Comparison of ENCODE assay signal across 22 mouse cellular contexts in the genomic region with DNA sequence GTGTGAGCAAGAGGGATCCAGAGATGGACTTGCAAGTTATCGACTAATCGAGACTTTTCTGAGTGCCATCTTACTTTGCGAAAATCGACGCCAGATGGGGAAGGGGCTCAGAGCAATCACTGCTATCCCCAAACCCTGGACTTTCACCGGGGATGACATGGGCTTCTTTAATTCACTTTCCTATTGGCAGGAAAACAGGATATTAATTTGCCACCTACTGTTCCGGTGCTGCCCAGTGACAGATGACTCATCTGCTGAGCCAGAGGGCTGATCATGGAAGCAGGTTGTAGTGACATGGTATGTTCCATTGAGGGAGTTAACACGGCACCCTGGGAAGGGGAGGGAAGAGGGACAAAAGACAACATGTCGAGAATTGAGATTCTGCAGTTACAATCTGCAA. TPM values are rescaled to one million over a fixed set of nuclear protein-coding genes. Genes with fewer than 3 reads are reported as not detected.
DNase-seq lines count a peak whose midpoint lies in the region; ATAC-seq and TF ChIP-seq lines count a peak whose summit lies in the region.
"Had no signal": no experiment of that assay in that cellular context is flagged by ENCODE, and none has a peak within 500 bp of the region (broad histone marks: within the 10 kb centered on the region; RNA-seq: fewer than 3 reads in every experiment).

No protein-coding gene starts in this region.

- peaks cover 8% of the 10 kb centered on the region; the same call in 1 of the 2 replicates for H3K36me3 ChIP-seq in hindbrain, postnatal 0 days (ENCODE audit: insufficient read depth, low read length)
- peaks cover 13% of the 10 kb centered on the region for H3K36me3 ChIP-seq in hindbrain, embryonic 12.5 days
- peaks cover 28% of the 10 kb centered on the region for H3K36me3 ChIP-seq in neural tube, embryonic 15.5 days

- 50% methylated on average over 9 of the region's 9 CpGs for WGBS in hindbrain, postnatal 0 days
- 80% methylated on average over 9 of the region's 9 CpGs for WGBS in hindbrain, embryonic 12.5 days
- 76% methylated on average over 9 of the region's 9 CpGs for WGBS in neural tube, embryonic 15.5 days

- no peak for TF ChIP-seq CTCF in hindbrain, postnatal 0 days (IDR thresholded peaks at IDR 0.05; ENCODE audit: low read depth)

- H3K4me1 ChIP-seq in hindbrain, postnatal 0 days (ENCODE audit: insufficient read depth, low read length), result no peaks in the 10 kb centered on the region
- H3K4me1 ChIP-seq in hindbrain, embryonic 12.5 days, result no peaks in the 10 kb centered on the region
- no peaks in the 10 kb centered on the region for H3K4me1 ChIP-seq in neural tube, embryonic 15.5 days
- H3K4me1 ChIP-seq: embryonic facial prominence, embryonic 15.5 days; forebrain, embryonic 10.5 days; heart, embryonic 15.5 days; hindbrain, embryonic 13.5 days had no signal

- no peaks in the 10 kb centered on the region for H3K27me3 ChIP-seq in hindbrain, postnatal 0 days (ENCODE audit: insufficient read depth, low read length)
- H3K27me3 ChIP-seq in hindbrain, embryonic 12.5 days, result no peaks in the 10 kb centered on the region
- no peaks in the 10 kb centered on the region for H3K27me3 ChIP-seq in neural tube, embryonic 15.5 days (replicated peaks)
- H3K27me3 ChIP-seq: CH12.LX; embryonic facial prominence, embryonic 15.5 days; heart, embryonic 15.5 days; hindbrain, embryonic 13.5 days had no signal

- H3K9ac ChIP-seq in hindbrain, postnatal 0 days (replicated peaks; ENCODE audit: low read length), result no peak overlapping the region
- H3K9ac ChIP-seq in hindbrain, embryonic 12.5 days, result no peak overlapping the region
- no peak overlapping the region for H3K9ac ChIP-seq in neural tube, embryonic 15.5 days (replicated peaks)
- H3K9ac ChIP-seq: embryonic facial prominence, embryonic 15.5 days; heart, embryonic 15.5 days; hindbrain, embryonic 13.5 days had no signal

- ATAC-seq in hindbrain, postnatal 0 days, result peak; percentile 68
- no peak for ATAC-seq in hindbrain, embryonic 12.5 days (ENCODE audit: low FRiP score)
- no peak for ATAC-seq in neural tube, embryonic 15.5 days (ENCODE audit: low FRiP score)
- ATAC-seq: forebrain, embryonic 14.5 days; inflammation-experienced regulatory T-cells, adult 6 months had no signal

- no peaks in the 10 kb centered on the region for H3K9me3 ChIP-seq in hindbrain, postnatal 0 days (ENCODE audit: low read length)
- H3K9me3 ChIP-seq in hindbrain, embryonic 12.5 days (replicated peaks), result no peaks in the 10 kb centered on the region
- H3K9me3 ChIP-seq in neural tube, embryonic 15.5 days (replicated peaks), result no peaks in the 10 kb centered on the region
- H3K9me3 ChIP-seq: embryonic facial prominence, embryonic 15.5 days; forebrain, embryonic 10.5 days; heart, embryonic 15.5 days; hindbrain, embryonic 13.5 days had no signal

- no peak overlapping the region for H3K4me3 ChIP-seq in hindbrain, postnatal 0 days (ENCODE audit: low read length)
- no peak overlapping the region for H3K4me3 ChIP-seq in hindbrain, embryonic 12.5 days
- no peak overlapping the region for H3K4me3 ChIP-seq in neural tube, embryonic 15.5 days (replicated peaks)
- H3K4me3 ChIP-seq: embryonic facial prominence, embryonic 15.5 days; erythroblast, embryonic 14.5 days; forebrain, embryonic 10.5 days; heart, adult 2 months; heart, embryonic 15.5 days; hindbrain, embryonic 13.5 days had no signal

- H3K4me2 ChIP-seq in hindbrain, postnatal 0 days (ENCODE audit: low read depth, low read length), result no peak overlapping the region
- no peak overlapping the region for H3K4me2 ChIP-seq in hindbrain, embryonic 12.5 days (replicated peaks)
- H3K4me2 ChIP-seq in neural tube, embryonic 15.5 days, result no peak overlapping the region
- H3K4me2 ChIP-seq: embryonic facial prominence, embryonic 15.5 days; heart, embryonic 11.5 days; heart, embryonic 15.5 days; hindbrain, embryonic 13.5 days had no signal

- DNase-seq in cerebellum, postnatal 25 days, result peak; percentile 10 to 39
- no peak for DNase-seq in cerebellum, adult 9-10 months
- peak; percentile 59 for DNase-seq in hindbrain, postnatal 0 days (ENCODE audit: low spot score)
- DNase-seq in neural tube, embryonic 10.5 days (ENCODE audit: extremely low spot score, low spot score), result no peak
- no peak for DNase-seq in frontal cortex, postnatal 25 days (ENCODE audit: low spot score in 2 of 2)
- DNase-seq: adrenal gland, adult 2 months; adrenal gland, postnatal 25 days; embryo, embryonic 11 days; gastrocnemius, postnatal 10 days; heart, adult 2 months; kidney, adult 18-20 months had no signal

- no peak overlapping the region for H3K27ac ChIP-seq in hindbrain, postnatal 0 days
- no peak overlapping the region for H3K27ac ChIP-seq in hindbrain, embryonic 12.5 days
- 0 out of 2 replicates have a peak overlapping the region, but pooled peaks have one; percentile 1 for H3K27ac ChIP-seq in neural tube, embryonic 15.5 days (replicated peaks)
- H3K27ac ChIP-seq: embryonic facial prominence, embryonic 15.5 days; forebrain, embryonic 10.5 days; heart, adult 2 months; heart, embryonic 15.5 days; hindbrain, embryonic 13.5 days had no signal

RNA-seq across cellular contexts. Expression of a gene that starts 33.8 kb away (rescaled TPM):
- total RNA-seq in hindbrain, postnatal 0 days (2014; rRNA removed), result 0.05 and 0.97 TPM in 2 replicates
- 0.08 TPM in 2 replicates for polyA plus RNA-seq in hindbrain, postnatal 0 days (2015; fragmentation: Nextera tagmentation; extraction: Ambion mirVana)
- 0.74 and 0.94 TPM in 2 replicates for polyA plus RNA-seq in hindbrain, embryonic 12.5 days (2016; fragmentation: Nextera tagmentation; extraction: Ambion mirVana)
- polyA plus RNA-seq in neural tube, embryonic 15.5 days (2015; fragmentation: Nextera tagmentation; extraction: Ambion mirVana), result 0.31 and 0.84 TPM in 2 replicates
- total RNA-seq: adrenal gland, adult 2 months; adrenal gland, postnatal 25 days; CH12.LX had no signal
- polyA plus RNA-seq: adrenal gland, adult 2 months; erythroblast, embryonic 14.5 days; inflammation-experienced regulatory T-cells, adult 6 months had no signal

Comparison
In these comparisons a context has a peak if more than half of its experiments do, and no peak if none do; other contexts are left out.
1. DNase-seq: peak in cerebellum, postnatal 25 days (2 of 2) and hindbrain, postnatal 0 days (single experiment); none in cerebellum, adult 9-10 months (single experiment), neural tube, embryonic 10.5 days (single experiment) and frontal cortex, postnatal 25 days (0 of 2).